Mouse (Mus musculus): ENCODE data around the gene Ints6. TPM values are rescaled to one million over a fixed set of nuclear protein-coding genes. Genes with fewer than 3 reads are reported as not detected.
A peak's percentile ranks its signal among the peaks of the same experiment; 100 is the strongest.

Ints6 gene
- polyA plus RNA-seq, 1 experiment: 7.2 TPM

DNA sequence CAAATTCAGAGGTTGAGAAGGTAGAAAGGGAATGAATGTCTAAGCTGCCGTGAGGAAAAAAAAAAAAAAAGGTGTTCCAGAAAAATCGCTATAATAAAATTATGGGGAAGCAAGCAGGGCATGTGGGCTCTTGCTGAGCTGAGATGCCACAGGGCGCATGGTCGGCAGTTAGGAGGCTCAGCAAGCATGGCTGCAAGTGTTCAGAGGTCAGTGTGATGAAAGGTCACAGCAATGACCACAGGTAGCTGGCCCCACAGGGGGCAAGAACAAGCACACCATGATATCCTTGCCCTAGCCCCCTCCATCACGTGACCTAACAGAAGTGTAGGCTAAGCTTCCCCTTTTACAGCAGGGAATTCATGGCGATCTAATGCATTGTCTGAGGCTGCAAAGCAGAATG lies 12.8 kb upstream of the Ints6 start:
- no peak overlapping the region for H3ac ChIP-seq (ENCODE audit: control insufficient read depth, insufficient read length)
- TF ChIP-seq SRF (IDR thresholded peaks at IDR 0.05; ENCODE audit: control insufficient read depth, insufficient read length, low read depth): no peak
- no peak for TF ChIP-seq TCF12 (IDR thresholded peaks at IDR 0.05; ENCODE audit: insufficient read depth, poor library complexity, severe bottlenecking)
- no peak for TF ChIP-seq CEBPB (IDR thresholded peaks at IDR 0.05; ENCODE audit: insufficient read depth, poor library complexity, severe bottlenecking)
- TF ChIP-seq E2F4 (IDR thresholded peaks at IDR 0.05; ENCODE audit: insufficient read depth): no peak
- TF ChIP-seq REST (IDR thresholded peaks at IDR 0.05; ENCODE audit: insufficient read depth, insufficient read length): no peak
- H3K79me2 ChIP-seq (ENCODE audit: control insufficient read depth, insufficient read depth): no peaks in the 10 kb centered on the region
- no peaks in the 10 kb centered on the region for H3K27me3 ChIP-seq (ENCODE audit: control insufficient read depth, insufficient read depth, insufficient read length)
- H3K4me2 ChIP-seq (ENCODE audit: low read depth): no peak overlapping the region
- no peak overlapping the region for H3K4me3 ChIP-seq
- H3K36me3 ChIP-seq (ENCODE audit: control insufficient read depth, insufficient read depth): no peaks in the 10 kb centered on the region

GRCm38 (mm10) chr14:62765398-62765797 lies 4.4 kb upstream of the Ints6 start:
- Histone ChIP-seq H3ac (ENCODE audit: control insufficient read depth, insufficient read length) (no peak overlapping the region), H3K4me2 (ENCODE audit: low read depth) (no peak overlapping the region), H3K4me3 (no peak overlapping the region), H3K36me3 (ENCODE audit: control insufficient read depth, insufficient read depth) (no peaks in the 10 kb centered on the region), H3K79me2 (ENCODE audit: control insufficient read depth, insufficient read depth) (no peaks in the 10 kb centered on the region), H3K27me3 (ENCODE audit: control insufficient read depth, insufficient read depth, insufficient read length) (no peaks in the 10 kb centered on the region)
- TF ChIP-seq TCF12 (IDR thresholded peaks at IDR 0.05; ENCODE audit: insufficient read depth, poor library complexity, severe bottlenecking): peak; percentile 51
- TF ChIP-seq MYOD1 (IDR thresholded peaks at IDR 0.05; ENCODE audit: control insufficient read depth in 1 of 3, insufficient read length in 2 of 3, low read depth in 2 of 3): peak in 2 of 3 experiments; percentile 60 to 75
- peak; percentile 63 for TF ChIP-seq TCF3 (IDR thresholded peaks at IDR 0.05; ENCODE audit: insufficient read length, low read depth)
- no peak for TF ChIP-seq MAX (IDR thresholded peaks at IDR 0.05; ENCODE audit: low read depth)
- no peak for TF ChIP-seq USF1 (IDR thresholded peaks at IDR 0.05; ENCODE audit: low read depth)
- TF ChIP-seq E2F4 (IDR thresholded peaks at IDR 0.05; ENCODE audit: insufficient read depth): no peak
- TF ChIP-seq CEBPB (IDR thresholded peaks at IDR 0.05; ENCODE audit: insufficient read depth, poor library complexity, severe bottlenecking): no peak
- TF ChIP-seq SRF (IDR thresholded peaks at IDR 0.05; ENCODE audit: control insufficient read depth, insufficient read length, low read depth): peak; percentile 98
- no peak for TF ChIP-seq POLR2A (IDR thresholded peaks at IDR 0.05; ENCODE audit: insufficient read length, low read depth)
- no peak for TF ChIP-seq POLR2AphosphoS2 (IDR thresholded peaks at IDR 0.05; ENCODE audit: insufficient read length, low read depth)
- TF ChIP-seq MYOG (IDR thresholded peaks at IDR 0.05; ENCODE audit: control insufficient read depth in 1 of 3, insufficient read depth in 1 of 3, insufficient read length in 2 of 3, low read depth in 2 of 3): peak in 1 of 3 experiments; percentile 37
- TF ChIP-seq REST (IDR thresholded peaks at IDR 0.05; ENCODE audit: insufficient read depth, insufficient read length): no peak

- no peak overlapping the region for H3K4me2 ChIP-seq (ENCODE audit: low read depth)
- peaks cover under 1% of the 10 kb centered on the region for H3K79me2 ChIP-seq (ENCODE audit: control insufficient read depth, insufficient read depth)
- no peaks in the 10 kb centered on the region for H3K36me3 ChIP-seq (ENCODE audit: control insufficient read depth, insufficient read depth)
- no peak overlapping the region for H3ac ChIP-seq (ENCODE audit: control insufficient read depth, insufficient read length)
- no peaks in the 10 kb centered on the region for H3K27me3 ChIP-seq (ENCODE audit: control insufficient read depth, insufficient read depth, insufficient read length)
- TF ChIP-seq POLR2A (IDR thresholded peaks at IDR 0.05; ENCODE audit: insufficient read length, low read depth) (no peak), TCF12 (IDR thresholded peaks at IDR 0.05; ENCODE audit: insufficient read depth, poor library complexity, severe bottlenecking) (no peak), USF1 (IDR thresholded peaks at IDR 0.05; ENCODE audit: low read depth) (no peak), MYOD1 (IDR thresholded peaks at IDR 0.05; ENCODE audit: control insufficient read depth in 1 of 3, insufficient read length in 2 of 3, low read depth in 2 of 3) (no peak), MAX (IDR thresholded peaks at IDR 0.05; ENCODE audit: low read depth) (no peak), POLR2AphosphoS2 (IDR thresholded peaks at IDR 0.05; ENCODE audit: insufficient read length, low read depth) (no peak), MYOG (IDR thresholded peaks at IDR 0.05; ENCODE audit: control insufficient read depth in 1 of 3, insufficient read depth in 1 of 3, insufficient read length in 2 of 3, low read depth in 2 of 3) (no peak)
- H3K4me3 ChIP-seq: no peak overlapping the region
These were observed 3.4 kb upstream of the Ints6 start for GRCm38 (mm10) chr14:62764371-62764770.

- Histone ChIP-seq H3K4me3 (peak overlapping the region; percentile 72), H3ac (ENCODE audit: control insufficient read depth, insufficient read length) (peak overlapping the region; percentile 63), H3K79me2 (ENCODE audit: control insufficient read depth, insufficient read depth) (peaks cover 7% of the 10 kb centered on the region), H3K27me3 (ENCODE audit: control insufficient read depth, insufficient read depth, insufficient read length) (no peaks in the 10 kb centered on the region), H3K36me3 (ENCODE audit: control insufficient read depth, insufficient read depth) (no peaks in the 10 kb centered on the region), H3K4me2 (ENCODE audit: low read depth) (peak overlapping the region; percentile 94)
- TF ChIP-seq MYOG (IDR thresholded peaks at IDR 0.05; ENCODE audit: control insufficient read depth in 1 of 3, insufficient read depth in 1 of 3, insufficient read length in 2 of 3, low read depth in 2 of 3) (no peak), CEBPB (IDR thresholded peaks at IDR 0.05; ENCODE audit: insufficient read depth, poor library complexity, severe bottlenecking) (no peak), MYOD1 (IDR thresholded peaks at IDR 0.05; ENCODE audit: control insufficient read depth in 1 of 3, insufficient read length in 2 of 3, low read depth in 2 of 3) (no peak), SRF (IDR thresholded peaks at IDR 0.05; ENCODE audit: control insufficient read depth, insufficient read length, low read depth) (no peak)
These were observed 974 bp upstream of the Ints6 start for GRCm38 (mm10) chr14:62761943-62762342.

DNA sequence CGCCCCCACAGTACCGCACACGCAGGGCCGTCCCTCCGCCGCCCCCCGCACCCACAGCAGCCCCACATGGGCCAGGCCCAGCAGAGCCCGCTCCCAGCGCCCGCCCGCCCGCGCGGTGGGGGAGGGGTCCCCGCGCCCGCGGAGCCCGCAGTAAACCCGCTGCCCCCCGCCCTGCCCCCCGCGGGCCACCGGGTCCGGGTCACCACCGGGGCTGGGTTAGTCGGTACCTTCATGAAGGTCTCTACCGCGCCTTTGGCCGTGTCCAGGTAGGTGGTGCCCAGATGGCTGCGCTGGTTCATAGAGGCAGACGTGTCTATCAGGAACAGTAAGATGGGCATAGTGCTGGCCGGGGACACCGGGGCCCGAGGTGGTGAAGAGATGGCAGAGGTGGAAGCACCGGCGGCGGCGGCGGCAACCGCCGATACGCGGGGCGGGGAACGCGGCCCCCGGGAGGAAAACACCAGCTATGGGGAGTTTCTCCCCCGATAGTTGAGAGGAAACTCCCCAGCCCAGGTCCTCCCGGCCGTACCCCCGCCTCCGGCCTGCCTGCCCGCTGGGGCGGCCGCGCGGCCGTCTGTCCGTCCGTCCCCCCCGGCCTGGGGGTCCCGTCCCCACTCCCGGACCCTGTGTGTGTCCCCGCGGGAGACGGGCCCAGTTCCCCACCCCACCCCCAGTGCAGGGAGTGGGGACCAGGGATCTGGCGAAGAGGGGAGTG lies 491 bp downstream of the Ints6 start:
- Histone ChIP-seq H3K36me3 (ENCODE audit: control insufficient read depth, insufficient read depth) (no peaks in the 10 kb centered on the region), H3K4me3 (peak overlapping the region; percentile 72), H3ac (ENCODE audit: control insufficient read depth, insufficient read length) (peak overlapping the region; percentile 63), H3K4me2 (ENCODE audit: low read depth) (peak overlapping the region; percentile 26), H3K79me2 (ENCODE audit: control insufficient read depth, insufficient read depth) (peaks cover 10% of the 10 kb centered on the region), H3K27me3 (ENCODE audit: control insufficient read depth, insufficient read depth, insufficient read length) (no peaks in the 10 kb centered on the region)
- peak; percentile 13 for TF ChIP-seq POLR2AphosphoS2 (IDR thresholded peaks at IDR 0.05; ENCODE audit: insufficient read length, low read depth)
- TF ChIP-seq TCF3 (IDR thresholded peaks at IDR 0.05; ENCODE audit: insufficient read length, low read depth): no peak
- no peak for TF ChIP-seq SRF (IDR thresholded peaks at IDR 0.05; ENCODE audit: control insufficient read depth, insufficient read length, low read depth)
